Mouse (Mus musculus): ENCODE data around the gene Acot5. TPM values are rescaled to one million over a fixed set of nuclear protein-coding genes. Genes with fewer than 3 reads are reported as not detected.
"Not testable (repeated sequence)": the region's sequence is repeated elsewhere in the genome, so short reads cannot be mapped to it uniquely, and the experiment has no call there.

Acot5 gene
- 1 to 10 TPM; 2.4 to 3.7 (median 3.5) TPM for total RNA-seq (2022)

- no peak for DNase-seq (ENCODE audit: low spot score in 2 of 2)
These were observed at the start of gene Acot5 for GRCm38 (mm10) chr12:84068986-84069385. Gene Acot5 (plus strand): TSS chr12:84069325.

GRCm38 (mm10) chr12:84020528-84020927, 48.6 kb upstream of the Acot5 start:
- not testable (repeated sequence) for DNase-seq (ENCODE audit: low spot score in 2 of 2)

- DNase-seq (ENCODE audit: low spot score in 2 of 2) = not testable (repeated sequence)
These were observed 46.9 kb upstream of the Acot5 start for GRCm38 (mm10) chr12:84022266-84022665.

GRCm38 (mm10) chr12:84023052-84023745, 45.9 kb upstream of the Acot5 start:
- DNase-seq (ENCODE audit: low spot score in 2 of 2) = no peak

- DNase-seq (ENCODE audit: low spot score in 2 of 2) = no peak
These were observed 43.2 kb upstream of the Acot5 start for GRCm38 (mm10) chr12:84025888-84026287.

- not testable (repeated sequence) for DNase-seq (ENCODE audit: low spot score in 2 of 2)
These were observed 40.8 kb upstream of the Acot5 start for GRCm38 (mm10) chr12:84028328-84028727.

- DNase-seq (ENCODE audit: low spot score in 2 of 2) = not testable (repeated sequence)
These were observed 40.1 kb upstream of the Acot5 start for GRCm38 (mm10) chr12:84029043-84029442.

GRCm38 (mm10) chr12:84030659-84031332, 38.3 kb upstream of the Acot5 start:
- peak; percentile 50 to 63 for DNase-seq (ENCODE audit: low spot score in 2 of 2)

GRCm38 (mm10) chr12:84032854-84033253, 36.3 kb upstream of the Acot5 start:
- no peak for DNase-seq (ENCODE audit: low spot score in 2 of 2)

- DNase-seq (ENCODE audit: low spot score in 2 of 2) = not testable (repeated sequence)
These were observed 35.8 kb upstream of the Acot5 start for GRCm38 (mm10) chr12:84033302-84033701.

GRCm38 (mm10) chr12:84034108-84034507, 35.0 kb upstream of the Acot5 start:
- no peak for DNase-seq (ENCODE audit: low spot score in 2 of 2)

- DNase-seq (ENCODE audit: low spot score in 2 of 2) = peak in 1 of 2 experiments; percentile 15
These were observed 30.9 kb upstream of the Acot5 start, which contains the start of gene Acot4 for GRCm38 (mm10) chr12:84038241-84038640. Gene Acot4 (plus strand): TSS chr12:84038379.

- DNase-seq (ENCODE audit: low spot score in 2 of 2) = peak; percentile 18
These were observed 30.4 kb upstream of the Acot5 start, which contains the start of gene Gm49366 for GRCm38 (mm10) chr12:84038691-84039111. Gene Gm49366 (plus strand): TSS chr12:84038935.

GRCm38 (mm10) chr12:84042248-84042647, 26.9 kb upstream of the Acot5 start:
- DNase-seq (ENCODE audit: low spot score in 2 of 2) = no peak

GRCm38 (mm10) chr12:84044045-84044444, 25.1 kb upstream of the Acot5 start:
- no peak for DNase-seq (ENCODE audit: low spot score in 2 of 2)

GRCm38 (mm10) chr12:84046906-84047305, 22.2 kb upstream of the Acot5 start:
- no peak for DNase-seq (ENCODE audit: low spot score in 2 of 2)

- not testable (repeated sequence) for DNase-seq (ENCODE audit: low spot score in 2 of 2)
These were observed 18.4 kb upstream of the Acot5 start for GRCm38 (mm10) chr12:84050744-84051143.

- no peak for DNase-seq (ENCODE audit: low spot score in 2 of 2)
These were observed 17.1 kb upstream of the Acot5 start, which contains the start of gene Acot3 for GRCm38 (mm10) chr12:84051937-84052474. Gene Acot3 (plus strand): TSS chr12:84052144.

GRCm38 (mm10) chr12:84052609-84053008, 16.5 kb upstream of the Acot5 start:
- no peak for DNase-seq (ENCODE audit: low spot score in 2 of 2)

- peak in 1 of 2 experiments; percentile 13 for DNase-seq (ENCODE audit: low spot score in 2 of 2)
These were observed 16.0 kb upstream of the Acot5 start for GRCm38 (mm10) chr12:84053173-84053572.

- no peak for DNase-seq (ENCODE audit: low spot score in 2 of 2)
These were observed 15.3 kb upstream of the Acot5 start for GRCm38 (mm10) chr12:84053679-84054391.

All from left cerebral cortex, adult 8-10 months (tissue).